Mouse (Mus musculus) embryonic fibroblast, embryonic 13.5 days (primary cell): Measurements from ENCODE around the gene Itgb3.

ENCODE experiments used
- CTCF ChIP-seq: IDR thresholded peaks from 2 replicates; pipeline ENCODE4 v1.5.1; 2011; ENCODE audit warnings: mild to moderate bottlenecking, control low read depth, low read length, moderate library complexity, borderline replicate concordance; ENCODE audit not compliant: insufficient read depth
- POLR2A ChIP-seq: IDR thresholded peaks from 2 replicates; pipeline ENCODE4 v1.6.1; 2011; ENCODE audit warnings: low read depth, mild to moderate bottlenecking, control low read depth, low read length, moderate library complexity

DNA sequence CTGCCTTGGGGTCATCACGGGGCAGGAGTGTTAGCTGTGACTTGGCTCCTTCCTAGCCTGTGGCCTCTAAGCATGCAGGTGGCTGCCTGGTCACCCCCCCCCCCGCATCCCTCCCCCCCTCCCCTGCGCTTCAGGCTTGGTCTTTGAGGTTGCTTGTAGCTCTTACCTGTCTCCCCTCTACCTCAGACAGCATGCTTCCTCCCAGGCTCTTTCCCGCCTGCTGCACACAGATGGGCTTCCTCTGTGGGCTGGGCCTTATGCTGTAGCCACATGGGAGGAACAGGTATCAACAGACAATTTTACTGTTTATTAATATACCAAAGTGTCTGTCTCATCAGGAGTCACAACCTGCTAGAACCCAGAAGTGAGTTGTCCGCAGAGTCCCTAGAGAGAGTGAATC, 38.8 kb downstream of the Itgb3 start:
- no peak for TF ChIP-seq POLR2A
- no peak for TF ChIP-seq CTCF
